Mouse (Mus musculus) MEL (cell line): Measurements from ENCODE around the gene Gm3646. TPM values are rescaled to one million over a fixed set of nuclear protein-coding genes. Genes with fewer than 3 reads are reported as not detected.

Experiments
- DNase-seq: peaks from one replicate; pipeline ENCODE4 v3.0.0; 2011; ENCODE audit warnings: low read depth, low spot score
- H3K27ac ChIP-seq: 2 replicates; pipeline ENCODE4 v1.5.1; 2012; ENCODE audit warnings: low read depth, mild to moderate bottlenecking, control low read depth, low read length, moderate library complexity; ENCODE audit not compliant: control insufficient read depth
- H3K27me3 ChIP-seq, 2 experiments: fragments of 150-350 bp in 1 of 2; sonication (generic) in 1 of 2; 2 replicates each; pipeline ENCODE4 v1.6.1; 2012; ENCODE audit warnings: low read length in 2 of 2, mild to moderate bottlenecking in 2 of 2, improper control_type of control experiment in 1 of 2, moderate library complexity in 1 of 2; ENCODE audit not compliant: insufficient read depth in 2 of 2, control insufficient read depth in 1 of 2
- H3K36me3 ChIP-seq, 2 experiments: 2 replicates each; pipeline ENCODE4 v1.6.1; 2012 to 2014; ENCODE audit warnings: low read length in 2 of 2, improper control_type of control experiment in 1 of 2, inconsistent platforms in 1 of 2, mild to moderate bottlenecking in 1 of 2; ENCODE audit not compliant: insufficient read depth in 2 of 2, control insufficient read depth in 1 of 2
- H3K4me1 ChIP-seq, 2 experiments: fragments of 150-350 bp in 1 of 2; sonication (generic) in 1 of 2; 2 replicates each; pipeline ENCODE4 v1.6.1; 2012; ENCODE audit warnings: low read length in 2 of 2, improper control_type of control experiment in 1 of 2, mild to moderate bottlenecking in 1 of 2; ENCODE audit not compliant: insufficient read depth in 2 of 2, control insufficient read depth in 1 of 2
- H3K4me3 ChIP-seq, 2 experiments: fragments of 150-350 bp in 1 of 2; sonication (generic) in 1 of 2; 2 replicates each; pipeline ENCODE4 v1.5.1; 2012; ENCODE audit warnings: low read depth in 2 of 2, low read length in 2 of 2, mild to moderate bottlenecking in 2 of 2, moderate library complexity in 2 of 2, control low read depth in 1 of 2, improper control_type of control experiment in 1 of 2; ENCODE audit not compliant: control insufficient read depth in 1 of 2, insufficient read depth in 1 of 2
- H3K79me2 ChIP-seq: 2 replicates; pipeline ENCODE4 v1.6.1; 2012; ENCODE audit warnings: mild to moderate bottlenecking, low read length, moderate library complexity; ENCODE audit not compliant: control insufficient read depth, poor library complexity, insufficient read depth
- H3K9ac ChIP-seq: 2 replicates; pipeline ENCODE4 v1.6.1; 2012; ENCODE audit warnings: low read depth, mild to moderate bottlenecking, control low read depth, low read length, moderate library complexity; ENCODE audit not compliant: control insufficient read depth, poor library complexity, severe bottlenecking
- H3K9me3 ChIP-seq: fragments of 150-350 bp; sonication (generic); replicated peaks from 2 replicates; pipeline ENCODE4 v1.6.1; 2012; ENCODE audit warnings: mild to moderate bottlenecking, low read length, improper control_type of control experiment, moderate library complexity; ENCODE audit not compliant: insufficient read depth
- CHD2 ChIP-seq: IDR thresholded peaks from 2 replicates; pipeline ENCODE4 v1.6.1; 2011; ENCODE audit warnings: low read length, improper control_type of control experiment
- GABPA ChIP-seq: IDR thresholded peaks from 2 replicates; pipeline ENCODE4 v1.6.1; 2012; ENCODE audit warnings: low read depth, mild to moderate bottlenecking, inconsistent platforms, low read length, improper control_type of control experiment, moderate library complexity
- JUND ChIP-seq: IDR thresholded peaks from 2 replicates; pipeline ENCODE4 v1.6.1; 2011; ENCODE audit warnings: low read depth, mild to moderate bottlenecking, improper control_type of control experiment, low read length
- KAT2A ChIP-seq: conservative IDR thresholded peaks from 2 replicates; pipeline ENCODE4 v1.6.1; 2012; ENCODE audit warnings: low read depth, low read length, improper control_type of control experiment, inconsistent platforms
- MXI1 ChIP-seq: IDR thresholded peaks from 2 replicates; pipeline ENCODE4 v1.6.1; 2011; ENCODE audit warnings: mild to moderate bottlenecking, low read depth, low read length, improper control_type of control experiment
- NELFE ChIP-seq: IDR thresholded peaks from 2 replicates; pipeline ENCODE4 v1.6.1; 2011; ENCODE audit warnings: low read depth, low read length, improper control_type of control experiment
- POLR2AphosphoS2 ChIP-seq: IDR thresholded peaks from 2 replicates; pipeline ENCODE4 v1.6.1; 2011; ENCODE audit warnings: low read length, improper control_type of control experiment
- POLR2AphosphoS5 ChIP-seq: IDR thresholded peaks from 2 replicates; pipeline ENCODE4 v1.6.1; 2012; ENCODE audit warnings: low read depth, borderline replicate concordance, mild to moderate bottlenecking, inconsistent platforms, low read length, moderate library complexity, mixed read lengths
- RAD21 ChIP-seq: IDR thresholded peaks from 2 replicates; pipeline ENCODE4 v1.6.1; 2011; ENCODE audit warnings: mild to moderate bottlenecking, low read depth, low read length, improper control_type of control experiment
- RCOR1 ChIP-seq: IDR thresholded peaks from 2 replicates; pipeline ENCODE4 v1.6.1; 2012; ENCODE audit warnings: low read depth, mild to moderate bottlenecking, inconsistent platforms, low read length, improper control_type of control experiment
- SMC3 ChIP-seq: IDR thresholded peaks from 2 replicates; pipeline ENCODE4 v1.6.1; 2011; ENCODE audit warnings: low read depth, low read length, improper control_type of control experiment
- TBP ChIP-seq: IDR thresholded peaks from 2 replicates; pipeline ENCODE4 v1.8.0; 2011; ENCODE audit warnings: low read depth, low read length, improper control_type of control experiment
- TCF12 ChIP-seq: IDR thresholded peaks from 2 replicates; pipeline ENCODE4 v1.6.1; 2014; ENCODE audit warnings: low read depth, mild to moderate bottlenecking, inconsistent platforms, low read length, improper control_type of control experiment, moderate library complexity
- ZKSCAN1 ChIP-seq: IDR thresholded peaks from 2 replicates; pipeline ENCODE4 v1.6.1; 2012; ENCODE audit warnings: low read depth, mild to moderate bottlenecking, inconsistent platforms, low read length, improper control_type of control experiment, moderate library complexity
- ZNF384 ChIP-seq: IDR thresholded peaks from 2 replicates; pipeline ENCODE4 v1.6.1; 2012; ENCODE audit warnings: low read depth, mild to moderate bottlenecking, inconsistent platforms, low read length, improper control_type of control experiment
- polyA plus RNA-seq, 2 experiments: library from polyadenylated mRNA; stranded (reverse) in 1 of 2; unstranded in 1 of 2; fragments of >175 nt in 1 of 2; fragments of >200 nt in 1 of 2; gene quantifications; 2 replicates each; pipeline versions ENCODE4 v1.2.1 to v1.2.4; 2012; ENCODE audit warnings: low replicate concordance in 2 of 2, low read depth in 1 of 2; ENCODE audit not compliant: insufficient read length in 2 of 2, insufficient read depth in 1 of 2, missing spikeins in 1 of 2
- total RNA-seq: library from RNA; depleted of rRNA; stranded (reverse); fragments of 300-350 nt; gene quantifications from 2 replicates; pipeline ENCODE4 v1.2.3, GENCODE M21; 2012

The Gm3646 gene
- total and polyA plus RNA-seq, 3 experiments = not detected

GRCm38 (mm10) chr1:39831594-39832039 lies 26.5 kb upstream of the Gm3646 start:
- no peaks in the 10 kb centered on the region for H3K79me2 ChIP-seq
- H3K27ac ChIP-seq = no peak overlapping the region
- H3K9ac ChIP-seq = no peak overlapping the region
- H3K4me3 ChIP-seq = no peak overlapping the region
- H3K36me3 ChIP-seq = no peaks in the 10 kb centered on the region
- H3K9me3 ChIP-seq = no peaks in the 10 kb centered on the region
- H3K27me3 ChIP-seq = no peaks in the 10 kb centered on the region
- no peaks in the 10 kb centered on the region for H3K4me1 ChIP-seq
- no peak for DNase-seq
- no peak for TF ChIP-seq GABPA
- no peak for TF ChIP-seq CHD2
- TF ChIP-seq ZKSCAN1 = no peak
- no peak for TF ChIP-seq KAT2A
- no peak for TF ChIP-seq RAD21
- TF ChIP-seq POLR2AphosphoS2 = no peak
- TF ChIP-seq RCOR1 = no peak
- TF ChIP-seq ZNF384 = no peak
- no peak for TF ChIP-seq MXI1
- no peak for TF ChIP-seq POLR2AphosphoS5
- no peak for TF ChIP-seq JUND

GRCm38 (mm10) chr1:39830786-39831593 lies 25.9 kb upstream of the Gm3646 start:
- no peak overlapping the region for H3K4me3 ChIP-seq
- no peak for DNase-seq
- H3K9me3 ChIP-seq = no peaks in the 10 kb centered on the region
- no peaks in the 10 kb centered on the region for H3K36me3 ChIP-seq
- TF ChIP-seq TBP = no peak
- no peaks in the 10 kb centered on the region for H3K4me1 ChIP-seq
- H3K27me3 ChIP-seq = no peaks in the 10 kb centered on the region
- no peak overlapping the region for H3K27ac ChIP-seq
- no peak overlapping the region for H3K9ac ChIP-seq
- H3K79me2 ChIP-seq = no peaks in the 10 kb centered on the region

- Histone ChIP-seq H3K9ac (no peak overlapping the region), H3K4me1 (no peaks in the 10 kb centered on the region), H3K36me3 (no peaks in the 10 kb centered on the region), H3K9me3 (no peaks in the 10 kb centered on the region), H3K79me2 (no peaks in the 10 kb centered on the region), H3K27me3 (no peaks in the 10 kb centered on the region), H3K27ac (no peak overlapping the region)
- TF ChIP-seq RCOR1 (no peak), KAT2A (no peak), TCF12 (no peak), ZNF384 (no peak), SMC3 (no peak), NELFE (no peak)
- TF ChIP-seq, all 39 proteins: peak for 0
- no peak overlapping the region for H3K4me3 ChIP-seq
- no peak for DNase-seq
Observed at GRCm38 (mm10) chr1:39824902-39825301, 19.8 kb upstream of the Gm3646 start.
